Mouse (Mus musculus) cerebral cortex, adult 2 months (tissue): ENCODE results near the gene Lin28b.

Experiments
- WGBS: fragments of 180-500 bp; shearing (Covaris S2); methylation state at CpG from one replicate; pipeline ENCODE4 v1.1.7; 2018; 5-methylcytosine and 5-hydroxymethylcytosine counted together

Lin28b gene

GRCm38 (mm10) chr10:45485761-45486602 is at the start of gene Lin28b:
TSS of gene Lin28b (minus strand) at chr10:45486395.
- under 1% methylated on average over 120 of the region's 139 CpGs for WGBS

GRCm38 (mm10) chr10:45511764-45512163 is 25.6 kb upstream of the Lin28b start:
- 47% methylated on average over 2 of the region's 2 CpGs for WGBS

GRCm38 (mm10) chr10:45510662-45511061 is 24.5 kb upstream of the Lin28b start:
- 88% methylated on average over 3 of the region's 3 CpGs for WGBS

GRCm38 (mm10) chr10:45500259-45500658 is 14.1 kb upstream of the Lin28b start:
- WGBS: 54% methylated on average over 1 of the region's 1 CpGs

GRCm38 (mm10) chr10:45486603-45486946 is 380 bp upstream of the Lin28b start:
- under 1% methylated on average over 40 of the region's 40 CpGs for whole genome bisulfite sequencing

- WGBS: 2% methylated on average over 32 of the region's 32 CpGs
These were observed 902 bp downstream of the Lin28b start for GRCm38 (mm10) chr10:45485226-45485760.

GRCm38 (mm10) chr10:45483210-45483609 is 3.0 kb downstream of the Lin28b start:
- 67% methylated on average over 2 of the region's 2 CpGs for WGBS

GRCm38 (mm10) chr10:45473663-45474333 is 12.4 kb downstream of the Lin28b start:
- WGBS: 4% methylated on average over 21 of the region's 21 CpGs

GRCm38 (mm10) chr10:45473143-45473484 is 13.1 kb downstream of the Lin28b start:
- 29% methylated on average over 5 of the region's 5 CpGs for WGBS

GRCm38 (mm10) chr10:45472431-45473142 is 13.6 kb downstream of the Lin28b start:
- 25% methylated on average over 6 of the region's 6 CpGs for WGBS

GRCm38 (mm10) chr10:45471321-45471720 is 14.9 kb downstream of the Lin28b start:
- WGBS: 39% methylated on average over 3 of the region's 3 CpGs

- 11% methylated on average over 13 of the region's 13 CpGs for WGBS
These were observed 16.0 kb downstream of the Lin28b start for GRCm38 (mm10) chr10:45470079-45470739.

GRCm38 (mm10) chr10:45469027-45469996 is 16.9 kb downstream of the Lin28b start:
- WGBS: 18% methylated on average over 21 of the region's 21 CpGs

GRCm38 (mm10) chr10:45468180-45468915 is 17.8 kb downstream of the Lin28b start:
- 54% methylated on average over 4 of the region's 4 CpGs for WGBS

GRCm38 (mm10) chr10:45458637-45459036 is 27.6 kb downstream of the Lin28b start:
- 88% methylated on average over 2 of the region's 2 CpGs for WGBS

- WGBS: 62% methylated on average over 2 of the region's 2 CpGs
These were observed 28.1 kb downstream of the Lin28b start for GRCm38 (mm10) chr10:45458074-45458473.

- WGBS: 19% methylated on average over 8 of the region's 8 CpGs
These were observed 40.0 kb downstream of the Lin28b start for GRCm38 (mm10) chr10:45446215-45446614.

- 97% methylated on average over 1 of the region's 1 CpGs for WGBS
These were observed 63.8 kb downstream of the Lin28b start for GRCm38 (mm10) chr10:45422372-45422771.

- WGBS: 84% methylated on average over 5 of the region's 5 CpGs
These were observed 74.1 kb downstream of the Lin28b start for GRCm38 (mm10) chr10:45412144-45412543.

GRCm38 (mm10) chr10:45411741-45412140 is 74.5 kb downstream of the Lin28b start:
- 79% methylated on average over 2 of the region's 2 CpGs for WGBS
